Mouse (Mus musculus) frontal cortex, adult 2 months (tissue): Measurements from ENCODE around the gene Osbpl10. TPM values are rescaled to one million over a fixed set of nuclear protein-coding genes. Genes with fewer than 3 reads are reported as not detected.

Experiments
- DNase-seq, 2 experiments: peaks; one replicate each; pipeline ENCODE4 v3.0.0; 2022; ENCODE audit warnings: low spot score in 1 of 2; ENCODE audit errors: extremely low spot score in 1 of 2
- polyA plus RNA-seq: library from polyadenylated mRNA; depleted of rRNA; stranded (reverse); fragments of >200 nt; gene quantifications from 2 replicates; pipeline ENCODE4 v1.2.3, GENCODE M21; 2012; rRNA removed

The Osbpl10 gene
- polyA plus RNA-seq, 1 experiment, result 18.7 TPM

- DNase-seq, result no peak
Observed at GRCm38 (mm10) chr9:115243630-115244029, 265.3 kb downstream of the Osbpl10 start.

- DNase-seq, result peak in 1 of 2 experiments; percentile 51
Observed at GRCm38 (mm10) chr9:115245092-115245491, 266.7 kb downstream of the Osbpl10 start.

- no peak for DNase-seq
Observed at GRCm38 (mm10) chr9:115249145-115249544, 270.8 kb downstream of the Osbpl10 start.

GRCm38 (mm10) chr9:115257733-115258286 is 279.4 kb downstream of the Osbpl10 start:
- DNase-seq, result peak in 1 of 2 experiments; percentile 22

- DNase-seq, result no peak
Observed at GRCm38 (mm10) chr9:115259866-115260265, 281.5 kb downstream of the Osbpl10 start.

GRCm38 (mm10) chr9:115260464-115260863 is 282.1 kb downstream of the Osbpl10 start:
- no peak for DNase-seq

- DNase-seq, result peak; percentile 11 to 72
Observed at GRCm38 (mm10) chr9:115261456-115261855, 283.1 kb downstream of the Osbpl10 start.

- no peak for DNase-seq
Observed at GRCm38 (mm10) chr9:115261896-115262295, 283.5 kb downstream of the Osbpl10 start.

GRCm38 (mm10) chr9:115271556-115271955 is 293.2 kb downstream of the Osbpl10 start:
- no peak for DNase-seq

- peak in 1 of 2 experiments; percentile 16 for DNase-seq
Observed at GRCm38 (mm10) chr9:115272451-115272850, 294.1 kb downstream of the Osbpl10 start.

GRCm38 (mm10) chr9:115273095-115273649 is 294.8 kb downstream of the Osbpl10 start:
- no peak for DNase-seq

GRCm38 (mm10) chr9:115274806-115275205 is 296.4 kb downstream of the Osbpl10 start:
- no peak for DNase-seq

- no peak for DNase-seq
Observed at GRCm38 (mm10) chr9:115278641-115279040, 300.3 kb downstream of the Osbpl10 start.

Other genes with a start within 250 kb of the Osbpl10 start
- gene Cmtm6, start 247.5 kb upstream of the Osbpl10 start, polyA plus RNA-seq, result 18.4 and 23.9 TPM in 2 replicates
- 9.5 and 9.8 TPM in 2 replicates for gene Cmtm7, start 196.7 kb upstream of the Osbpl10 start, polyA plus RNA-seq
- gene Cmtm8, start 134.4 kb upstream of the Osbpl10 start, polyA plus RNA-seq, result 4.7 and 4.8 TPM in 2 replicates
- 59.7 and 61.4 TPM in 2 replicates for gene Gpd1l, start 44.6 kb upstream of the Osbpl10 start, polyA plus RNA-seq
- gene Rps27rt, start 4.2 kb downstream of the Osbpl10 start, polyA plus RNA-seq, result 44.6 and 57.4 TPM in 2 replicates